Mouse (Mus musculus) spleen, postnatal 36 days (tissue): ENCODE results near the gene Gm16405.
"Not testable (repeated sequence)": the region's sequence is repeated elsewhere in the genome, so short reads cannot be mapped to it uniquely, and the experiment has no call there.

Experiments
- DNase-seq, 2 experiments: peaks; one replicate each; pipeline ENCODE4 v3.0.0; 2022; ENCODE audit warnings: low spot score in 2 of 2, mixed read lengths in 1 of 2

Gene Gm16405

DNA sequence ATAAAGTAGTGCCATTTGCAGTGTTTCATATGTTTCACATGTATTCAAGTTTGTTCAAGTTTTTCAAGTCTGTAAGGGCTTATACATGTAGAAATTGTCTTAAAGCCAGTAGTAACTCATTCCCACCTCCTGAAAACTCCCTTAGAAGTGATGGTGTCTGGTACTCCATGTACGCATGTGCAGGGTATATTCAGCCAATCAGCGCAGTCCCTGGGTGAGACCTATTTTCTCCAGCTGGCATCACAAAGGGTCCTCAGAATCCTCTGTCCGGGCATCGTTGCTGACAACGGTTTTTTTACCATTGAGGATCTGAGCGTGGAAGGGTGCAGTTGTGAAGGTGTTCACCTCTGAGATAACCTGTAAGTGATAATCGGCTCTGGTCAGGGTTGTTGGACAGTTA lies at the start of gene Gm16405:
Gene Gm16405 (plus strand): TSS at position 301 of the 400 bp plus-strand sequence.
- not testable (repeated sequence) for DNase-seq
